Mouse (Mus musculus) intestine, embryonic 15.5 days (tissue): ENCODE data around the gene Pp2d1. TPM values are rescaled to one million over a fixed set of nuclear protein-coding genes. Genes with fewer than 3 reads are reported as not detected.

Experiments used
- ATAC-seq: fragments of 200-750 bp; cut with Nextera tagmentation; 2 replicates; pipeline ENCODE4 v1.8.0; 2017; ENCODE audit warnings: moderate TSS enrichment, moderate library complexity
- H3K27ac ChIP-seq: fragments of 300-500 bp; sonication (generic); 2 replicates; pipeline ENCODE4 v1.5.1; 2015; ENCODE audit warnings: mild to moderate bottlenecking, inconsistent platforms
- H3K27me3 ChIP-seq: fragments of 300-500 bp; sonication (generic); replicated peaks from 2 replicates; pipeline ENCODE4 v1.6.1; 2015; ENCODE audit warnings: inconsistent platforms
- H3K36me3 ChIP-seq: fragments of 300-500 bp; sonication (generic); 2 replicates; pipeline ENCODE4 v1.6.1; 2015; ENCODE audit warnings: inconsistent platforms
- H3K4me1 ChIP-seq: fragments of 300-500 bp; sonication (generic); replicated peaks from 2 replicates; pipeline ENCODE4 v1.6.1; 2015; ENCODE audit warnings: inconsistent platforms
- H3K4me2 ChIP-seq: fragments of 300-500 bp; sonication (generic); replicated peaks from 2 replicates; pipeline ENCODE4 v1.6.1; 2015; ENCODE audit warnings: mild to moderate bottlenecking, inconsistent platforms
- H3K4me3 ChIP-seq: fragments of 300-500 bp; sonication (generic); replicated peaks from 2 replicates; pipeline ENCODE4 v1.5.1; 2015; ENCODE audit warnings: inconsistent platforms
- H3K9ac ChIP-seq: fragments of 300-500 bp; sonication (generic); 2 replicates; pipeline ENCODE4 v1.6.1; 2015; ENCODE audit warnings: inconsistent platforms
- H3K9me3 ChIP-seq: fragments of 300-500 bp; sonication (generic); 2 replicates; pipeline ENCODE4 v1.6.1; 2016; ENCODE audit warnings: inconsistent platforms
- WGBS: fragments of 180-500 bp; shearing (Covaris S2); methylation state at CpG from one replicate; pipeline ENCODE4 v1.1.7; 2015; 5-methylcytosine and 5-hydroxymethylcytosine counted together
- polyA plus RNA-seq: library from polyadenylated mRNA; unstranded; fragments of >200 nt; fragmentation: Nextera tagmentation; extraction: Ambion mirVana; gene quantifications from 2 replicates; pipeline ENCODE4 v1.2.1, GENCODE M21; 2015

The Pp2d1 gene
- polyA plus RNA-seq, 1 experiment from 2014 or later = 0.29 TPM

GRCm38 (mm10) chr17:53463496-53463840 lies 75.8 kb downstream of the Pp2d1 start:
- H3K36me3 ChIP-seq = no peaks in the 10 kb centered on the region
- no peaks in the 10 kb centered on the region for H3K27me3 ChIP-seq
- peak overlapping the region; percentile 36 for H3K4me3 ChIP-seq
- no peak; the same call in 1 of the 2 replicates for ATAC-seq
- H3K9me3 ChIP-seq = no peaks in the 10 kb centered on the region
- H3K4me1 ChIP-seq = 0 out of 2 replicates have a peak, but pooled peaks cover 5% of the 10 kb centered on the region
- no peak overlapping the region for H3K27ac ChIP-seq
- peak overlapping the region; percentile 69 for H3K4me2 ChIP-seq
- 11% methylated on average over 8 of the region's 9 CpGs for WGBS
- H3K9ac ChIP-seq = peak overlapping the region; percentile 30; the same call in 1 of the 2 replicates

- H3K9ac ChIP-seq = peak within 1 kb of the TSS; percentile 30
These were observed 76.4 kb downstream of the Pp2d1 start, which contains the start of gene Efhb for GRCm38 (mm10) chr17:53462603-53463495. TSS of gene Efhb (minus strand) at chr17:53463321.

More at GRCm38 (mm10) chr17:53462603-53463495, 76.4 kb downstream of the Pp2d1 start, which contains the start of gene Efhb:
- ATAC-seq = peak; percentile 99
- H3K27ac ChIP-seq = no peak within 1 kb of the TSS
- H3K4me2 ChIP-seq = peak within 1 kb of the TSS; percentile 69
- H3K27me3 ChIP-seq = no peaks in the 10 kb centered on the region
- 0 out of 2 replicates have a peak, but pooled peaks cover 5% of the 10 kb centered on the region for H3K4me1 ChIP-seq
- no peaks in the 10 kb centered on the region for H3K36me3 ChIP-seq
- 24% methylated on average over 26 of the region's 26 CpGs for WGBS
- no peaks in the 10 kb centered on the region for H3K9me3 ChIP-seq
- peak within 1 kb of the TSS; percentile 36 for H3K4me3 ChIP-seq

Other genes starting within 250 kb of the Pp2d1 start
- 0.53 and 0.58 TPM in 2 replicates for gene Efhb, start 76.1 kb downstream of the Pp2d1 start, polyA plus RNA-seq
- gene Rab5a, start 60.2 kb downstream of the Pp2d1 start, polyA plus RNA-seq = 74.4 and 81.7 TPM in 2 replicates
- 3.7 and 4.3 TPM in 2 replicates for gene Kat2b, start 27.4 kb upstream of the Pp2d1 start, polyA plus RNA-seq
- 27.8 and 36.0 TPM in 2 replicates for gene Sgo1, start 149.9 kb upstream of the Pp2d1 start, polyA plus RNA-seq